Mouse (Mus musculus) gastrocnemius, postnatal 14 days (tissue): ENCODE data around the gene Magoh. TPM values are rescaled to one million over a fixed set of nuclear protein-coding genes. Genes with fewer than 3 reads are reported as not detected.

Experiments
- DNase-seq: peaks from one replicate; pipeline ENCODE4 v3.0.0; 2021; ENCODE audit warnings: mixed read lengths
- intact Hi-C: fragments of 180-260 bp; cut with DNase I; formaldehyde crosslinking; loops from one replicate; pipeline ENCODE4 v1.15.1; 2025; ENCODE audit warnings: low total_unique reads
- long read RNA-seq, 2 experiments: library from polyadenylated mRNA; stranded (forward); transcript quantifications; one replicate each; pipeline ENCODE4 v2.0.0; 2021
- total RNA-seq, 2 experiments: library from RNA; stranded (reverse); gene quantifications; 2 replicates each; pipeline ENCODE4 v1.2.3; 2021

Magoh gene
- total RNA-seq = 10 to 100 TPM; 25.9 to 33.0 TPM
- long read RNA-seq, experiment 1, partial matches to known transcripts = 1 of 6 reads
- long read RNA-seq, experiment 1, other reads (novel, unspliced or antisense) = 1 of 6 reads
- long read RNA-seq, experiment 2, partial matches to known transcripts = 0 of 6 reads
- long read RNA-seq, experiment 2, other reads (novel, unspliced or antisense) = 2 of 6 reads

DNA sequence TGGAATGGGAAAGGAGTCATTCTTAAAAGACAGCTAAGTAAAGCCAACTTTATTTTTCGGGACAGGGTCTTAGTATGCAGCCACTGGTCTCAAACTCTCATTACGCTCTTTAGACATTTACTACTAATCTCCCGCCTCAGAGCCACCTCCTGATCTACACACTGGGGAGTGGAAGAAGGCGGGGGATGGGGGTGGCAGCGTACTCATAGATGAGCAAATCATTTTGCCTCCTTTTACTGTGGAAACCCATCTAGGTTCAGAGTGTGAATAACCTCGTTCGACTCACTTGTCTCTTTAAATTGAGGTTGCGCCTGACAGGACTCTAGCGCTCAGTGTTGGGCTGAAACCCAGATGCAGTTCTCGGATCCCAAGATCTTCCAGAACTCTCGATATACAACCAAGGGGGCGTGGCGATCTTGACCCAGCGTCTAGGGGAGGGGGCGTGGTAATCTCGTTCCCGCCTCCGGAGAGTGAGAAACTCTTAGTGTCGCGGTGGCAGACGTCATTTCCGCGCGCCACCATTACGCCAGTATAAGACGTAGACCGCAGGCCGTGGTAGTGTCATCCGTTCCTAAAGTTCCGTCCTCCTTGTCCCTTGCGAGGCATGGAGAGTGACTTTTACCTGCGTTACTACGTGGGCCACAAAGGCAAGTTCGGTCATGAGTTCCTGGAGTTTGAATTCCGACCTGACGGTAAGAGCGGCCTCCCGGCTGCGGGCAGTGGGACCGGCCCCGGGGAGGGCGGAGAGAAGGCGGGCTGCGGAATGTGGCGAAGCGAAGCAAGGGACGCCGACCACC is at the start of gene Magoh:
Magoh (plus strand) TSS at position 502 of the 797 bp plus-strand sequence.
- intact Hi-C loops = no loop called here
- DNase-seq = peak; percentile 97

- no peak for DNase-seq
- intact Hi-C loops = no loop called here
Observed at GRCm38 (mm10) chr4:107830189-107830588, 49.4 kb upstream of the Magoh start.

DNA sequence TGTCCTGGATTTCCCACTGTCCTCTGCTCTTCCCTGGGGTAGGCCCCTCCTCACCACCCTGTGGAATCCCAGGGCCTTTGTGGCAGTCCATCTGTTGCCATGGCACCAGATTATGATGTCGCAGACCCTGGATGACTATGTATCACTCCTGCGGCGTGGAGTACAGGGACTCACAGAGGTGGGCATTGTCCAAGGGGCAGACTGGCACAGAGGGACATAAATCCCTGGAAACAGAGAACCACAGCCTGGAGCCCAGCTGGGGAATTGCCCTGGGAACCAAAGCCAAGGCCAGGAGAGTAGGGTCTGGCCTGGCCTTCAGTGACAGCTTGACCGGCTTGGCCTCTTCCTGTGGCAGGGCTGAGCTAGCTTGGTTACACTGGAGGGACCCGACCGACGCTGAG is 48.7 kb upstream of the Magoh start:
- no peak for DNase-seq
- intact Hi-C loops = no loop called here

GRCm38 (mm10) chr4:107831678-107832077 is 47.9 kb upstream of the Magoh start:
- DNase-seq = no peak
- intact Hi-C loops = no loop called here

DNA sequence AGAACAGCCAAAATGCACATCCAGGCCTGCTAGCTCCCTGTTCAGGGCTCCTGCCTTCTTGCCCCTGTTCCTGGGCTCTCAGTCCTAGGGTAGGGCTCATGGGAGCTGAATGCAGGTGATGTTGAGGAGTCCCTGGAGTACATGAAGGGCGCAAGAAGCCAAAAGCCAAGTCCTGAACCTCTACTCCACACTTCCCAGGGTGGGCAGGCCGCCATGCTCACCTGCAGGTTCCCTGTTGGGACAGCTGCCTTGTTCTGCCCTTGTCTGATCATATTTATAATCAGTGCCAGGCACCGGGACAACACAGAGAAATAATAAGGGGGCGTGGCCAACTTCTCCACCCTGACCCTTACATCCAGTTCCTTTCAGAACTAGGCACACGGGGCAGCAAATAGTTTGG is 46.0 kb upstream of the Magoh start:
- no peak for DNase-seq
- intact Hi-C loops = no loop called here

DNA sequence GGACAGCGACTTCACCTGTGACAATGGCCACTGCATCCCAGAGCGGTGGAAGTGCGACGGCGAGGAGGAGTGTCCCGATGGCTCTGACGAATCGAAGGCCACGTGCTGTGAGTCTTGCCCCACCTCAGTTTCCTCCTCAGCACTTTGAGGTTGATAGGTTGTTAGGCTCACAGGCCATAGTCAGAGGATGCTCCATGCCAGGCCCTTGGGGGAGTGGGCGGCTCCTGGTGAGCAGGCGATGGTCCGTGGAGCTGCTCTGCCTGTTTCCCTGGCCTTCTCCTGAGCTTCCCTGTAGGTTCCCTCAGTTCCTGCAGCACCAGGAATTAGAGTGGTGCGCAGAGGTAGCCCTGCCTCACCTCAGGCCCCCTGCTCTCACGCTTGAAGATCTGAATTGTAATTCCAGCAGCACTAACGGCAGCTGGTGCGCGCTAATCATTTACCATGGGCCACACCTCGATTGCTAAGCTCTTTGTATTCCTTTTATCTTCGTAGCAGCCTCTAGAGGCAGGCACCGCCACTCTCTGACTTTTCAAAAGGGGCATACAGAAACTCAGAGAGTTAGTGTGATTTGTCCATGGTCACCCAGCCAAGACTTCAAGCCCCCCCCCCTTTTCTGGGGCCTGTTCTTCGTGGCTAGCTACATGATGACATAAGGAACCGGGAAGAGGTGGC is 44.8 kb upstream of the Magoh start:
- no peak for DNase-seq
- intact Hi-C loops = no loop called here

GRCm38 (mm10) chr4:107835508-107835909 is 44.0 kb upstream of the Magoh start:
- DNase-seq = no peak
- intact Hi-C loops = no loop called here

DNA sequence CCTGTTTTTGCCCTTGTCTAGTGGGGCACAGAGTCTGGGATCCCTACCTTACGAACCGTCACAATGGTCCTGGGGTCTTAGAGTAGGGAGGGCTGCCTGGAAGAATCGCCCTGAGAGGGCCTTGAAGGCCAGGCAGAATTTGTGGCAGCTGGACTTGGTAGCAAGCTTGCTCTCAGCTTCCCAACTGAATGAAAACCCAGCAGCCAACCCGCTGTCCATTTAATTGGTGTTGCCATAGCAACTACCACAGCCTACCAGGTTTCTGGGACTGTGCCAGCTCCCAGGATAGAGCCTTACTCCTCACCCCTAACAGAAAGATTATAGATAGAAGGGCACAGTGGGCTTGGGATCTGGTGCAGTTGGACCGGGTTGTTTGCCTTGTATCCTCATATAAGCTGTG is 42.8 kb upstream of the Magoh start:
- intact Hi-C loops = no loop called here
- DNase-seq = no peak

DNA sequence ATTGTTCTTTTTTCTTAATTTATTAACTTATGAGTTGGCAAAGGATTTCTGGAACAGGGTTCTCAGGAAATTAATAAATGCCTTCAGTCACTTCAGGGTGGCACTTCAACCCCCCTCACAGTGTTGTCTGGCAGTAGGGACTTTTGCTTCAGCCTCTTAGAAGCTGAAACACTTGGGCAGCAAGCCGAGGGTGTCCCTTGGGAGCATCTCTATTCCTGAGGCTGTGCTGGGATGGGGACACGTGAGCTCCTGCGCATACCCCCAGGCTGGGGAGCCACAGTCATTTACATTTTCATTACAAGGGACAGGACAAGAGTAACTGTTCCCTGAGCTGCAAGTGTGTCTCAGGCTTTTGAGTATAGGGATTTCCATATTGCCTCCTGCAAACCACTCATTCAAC is 41.6 kb upstream of the Magoh start:
- DNase-seq = no peak
- intact Hi-C loops = no loop called here

DNA sequence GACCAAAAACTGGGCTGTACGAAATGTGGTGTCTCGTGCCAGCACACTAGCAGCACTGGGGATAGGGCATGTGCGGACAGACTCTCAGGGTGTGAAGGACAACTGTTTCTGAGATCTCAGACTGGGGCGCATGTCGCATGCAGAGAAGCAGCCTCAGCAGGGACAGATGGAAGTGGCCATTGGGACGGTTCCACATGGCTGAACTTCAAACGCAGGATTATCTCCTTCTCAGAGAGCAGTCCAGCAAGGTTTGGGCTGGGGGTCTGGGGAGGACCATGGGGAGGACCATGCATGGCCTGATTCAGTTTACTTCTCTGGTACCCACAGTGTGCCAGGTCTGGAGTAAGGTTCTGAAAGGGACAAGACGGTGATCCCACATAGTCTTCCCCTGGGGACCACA is 35.9 kb upstream of the Magoh start:
- DNase-seq = no peak
- intact Hi-C loops = no loop called here

DNA sequence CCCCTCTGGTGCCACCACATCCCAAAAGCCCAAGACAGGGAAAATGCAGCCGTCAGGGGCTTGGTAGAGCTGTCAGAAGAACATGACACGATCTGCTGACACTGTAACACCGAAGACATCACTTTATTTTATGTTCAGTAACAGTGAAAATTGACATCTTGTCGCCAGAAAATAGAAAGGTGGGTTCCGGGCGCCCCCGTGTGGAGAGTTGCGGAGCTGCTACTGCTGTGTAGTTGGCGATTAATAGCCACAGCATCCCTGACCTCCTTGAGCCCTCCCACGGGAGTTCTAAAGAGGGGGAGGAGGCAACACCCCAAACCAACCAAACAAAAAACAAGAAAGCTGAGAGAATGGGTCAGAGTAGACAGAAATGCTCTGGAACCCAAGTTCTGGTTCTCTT is 34.6 kb upstream of the Magoh start:
- peak; percentile 69 for DNase-seq
- intact Hi-C loops = no loop called here

- intact Hi-C loops = loop anchor here (2.0 kb wide), 1 partner anchor 108 kb away; no protein-coding TSS in a partner anchor
- no peak for DNase-seq
Observed at GRCm38 (mm10) chr4:107846795-107847194, 32.8 kb upstream of the Magoh start.

DNA sequence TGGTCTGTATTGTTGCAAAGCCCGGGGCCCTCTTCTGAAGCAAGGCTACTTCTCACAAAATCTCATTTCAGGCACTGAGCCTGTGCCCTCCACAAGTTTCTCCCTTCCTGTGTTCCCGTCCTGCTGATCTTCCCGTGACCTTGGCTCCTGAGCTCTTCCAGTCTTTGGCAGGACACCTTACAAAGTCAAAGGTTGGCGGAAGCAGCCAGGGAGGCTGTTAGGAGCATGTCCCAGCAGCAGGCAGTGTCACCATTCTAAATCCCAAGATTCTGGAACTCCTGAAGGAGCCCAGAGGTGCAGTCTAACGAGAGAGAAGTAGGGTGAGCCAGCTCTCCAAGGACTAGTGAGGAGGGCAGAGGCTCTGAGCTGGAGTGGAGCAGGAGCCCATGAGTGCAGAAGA is 31.0 kb upstream of the Magoh start:
- DNase-seq = no peak
- intact Hi-C loops = no loop called here

- intact Hi-C loops = loop anchor here (5.0 kb wide), 1 partner anchor 888 kb away; no protein-coding TSS in a partner anchor
- no peak for DNase-seq
Observed at GRCm38 (mm10) chr4:107849621-107850020, 29.9 kb upstream of the Magoh start.

- no peak for DNase-seq
- intact Hi-C loops = loop anchor here (5.0 kb wide), 1 partner anchor 887 kb away; no protein-coding TSS in a partner anchor
Observed at GRCm38 (mm10) chr4:107850091-107850490, 29.5 kb upstream of the Magoh start.

GRCm38 (mm10) chr4:107853333-107853732 is 26.2 kb upstream of the Magoh start:
- intact Hi-C loops = loop anchor here (5.0 kb wide), 1 partner anchor 884 kb away; no protein-coding TSS in a partner anchor
- DNase-seq = no peak

DNA sequence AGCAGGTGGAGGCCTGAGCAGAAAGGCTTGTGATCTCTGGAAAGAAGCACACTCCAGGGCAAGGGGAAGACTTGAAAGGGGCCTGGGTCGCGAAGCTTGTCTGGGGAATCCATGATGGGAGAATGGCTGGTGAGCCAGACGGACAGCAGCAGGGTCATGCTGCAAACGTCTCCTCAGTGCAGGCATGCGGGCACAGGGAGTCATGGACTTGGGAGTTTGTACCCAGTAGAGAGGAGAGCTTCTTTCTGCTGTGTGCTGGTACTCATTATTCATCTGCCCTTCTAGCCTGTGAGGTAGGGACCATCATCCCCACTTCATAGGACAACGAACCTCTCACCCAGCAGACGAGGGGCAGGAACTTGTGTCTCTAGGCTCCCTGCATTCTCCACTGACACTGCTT is 25.7 kb upstream of the Magoh start:
- intact Hi-C loops = loop anchor here (5.0 kb wide), 1 partner anchor 883 kb away; no protein-coding TSS in a partner anchor
- DNase-seq = no peak

- DNase-seq = no peak
- intact Hi-C loops = no loop called here
Observed at GRCm38 (mm10) chr4:107856958-107857686, 22.4 kb upstream of the Magoh start.

- intact Hi-C loops = no loop called here
- DNase-seq = no peak
Observed at GRCm38 (mm10) chr4:107858995-107859394, 20.6 kb upstream of the Magoh start.

DNA sequence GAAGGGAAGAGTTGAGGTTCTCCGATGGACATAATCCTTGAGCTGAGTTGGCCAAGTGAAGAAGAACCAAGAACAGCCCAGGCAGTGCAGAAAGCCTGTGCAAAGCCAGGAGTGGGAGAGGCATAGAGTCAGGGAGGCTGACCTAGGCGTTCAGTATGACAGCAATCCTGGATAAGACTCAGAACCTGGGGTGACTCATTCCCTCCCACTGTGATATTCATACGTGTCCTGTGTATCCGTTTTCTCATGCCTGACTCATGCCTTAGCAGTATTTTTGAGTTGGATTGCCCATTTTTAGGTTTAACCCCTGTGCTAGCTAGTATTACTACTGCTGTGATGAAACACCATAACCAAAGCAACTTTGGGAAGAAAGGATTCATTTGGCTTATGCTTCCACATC is 14.7 kb upstream of the Magoh start:
- intact Hi-C loops = no loop called here
- no peak for DNase-seq
